Mouse (Mus musculus) midbrain, embryonic 14.5 days (tissue): ENCODE results near the gene Kdm2b. TPM values are rescaled to one million over a fixed set of nuclear protein-coding genes. Genes with fewer than 3 reads are reported as not detected.

Experiments
- ATAC-seq: fragments of 200-750 bp; cut with Nextera tagmentation; 2 replicates; pipeline ENCODE4 v1.8.0; 2017; ENCODE audit warnings: moderate number of reproducible peaks, moderate library complexity; ENCODE audit not compliant: low FRiP score, low TSS enrichment
- DNase-seq: peaks from one replicate; pipeline ENCODE4 v3.0.0-alpha.2; 2015
- H3K27ac ChIP-seq: fragments of 300-500 bp; sonication (generic); replicated peaks from 2 replicates; pipeline ENCODE4 v1.5.1; 2014; ENCODE audit warnings: mild to moderate bottlenecking, low read depth, low read length, moderate library complexity
- H3K27me3 ChIP-seq: fragments of 300-500 bp; sonication (generic); 2 replicates; pipeline ENCODE4 v1.6.1; 2014; ENCODE audit warnings: low read length, control low read depth, mixed read lengths; ENCODE audit not compliant: control insufficient read depth, insufficient read depth
- H3K36me3 ChIP-seq: fragments of 300-500 bp; sonication (generic); 2 replicates; pipeline ENCODE4 v1.6.1; 2014; ENCODE audit warnings: low read length, control low read depth; ENCODE audit not compliant: control insufficient read depth, insufficient read depth
- H3K4me1 ChIP-seq: fragments of 300-500 bp; sonication (generic); 2 replicates; pipeline ENCODE4 v1.6.1; 2014; ENCODE audit warnings: mild to moderate bottlenecking, antibody characterized with exemption, low read length, control low read depth; ENCODE audit not compliant: control insufficient read depth, insufficient read depth
- H3K4me2 ChIP-seq: fragments of 300-500 bp; sonication (generic); 2 replicates; pipeline ENCODE4 v1.6.1; 2014; ENCODE audit warnings: mild to moderate bottlenecking, low read length, moderate library complexity
- H3K4me3 ChIP-seq: fragments of 300-500 bp; sonication (generic); replicated peaks from 2 replicates; pipeline ENCODE4 v1.5.1; 2014; ENCODE audit warnings: low read depth, low read length
- H3K9ac ChIP-seq: fragments of 300-500 bp; sonication (generic); replicated peaks from 2 replicates; pipeline ENCODE4 v1.6.1; 2014; ENCODE audit warnings: mild to moderate bottlenecking, low read length, moderate library complexity
- H3K9me3 ChIP-seq: fragments of 300-500 bp; sonication (generic); 2 replicates; pipeline ENCODE4 v1.6.1; 2016; ENCODE audit warnings: low read length, control low read depth, mixed read lengths; ENCODE audit not compliant: control insufficient read depth
- WGBS: fragments of 180-500 bp; shearing (Covaris S2); extraction: QIAGEN DNeasy Blood & Tissue Kit; methylation state at CpG from one replicate; pipeline ENCODE4 v1.1.7; 2014; 5-methylcytosine and 5-hydroxymethylcytosine counted together
- polyA plus RNA-seq: library from polyadenylated mRNA; unstranded; fragments of >200 nt; fragmentation: Nextera tagmentation; extraction: Ambion mirVana; gene quantifications from 2 replicates; pipeline ENCODE4 v1.2.1, GENCODE M21; 2014

Kdm2b gene
- polyA plus RNA-seq, 1 experiment from 2014 or later: 99.9 TPM

DNA sequence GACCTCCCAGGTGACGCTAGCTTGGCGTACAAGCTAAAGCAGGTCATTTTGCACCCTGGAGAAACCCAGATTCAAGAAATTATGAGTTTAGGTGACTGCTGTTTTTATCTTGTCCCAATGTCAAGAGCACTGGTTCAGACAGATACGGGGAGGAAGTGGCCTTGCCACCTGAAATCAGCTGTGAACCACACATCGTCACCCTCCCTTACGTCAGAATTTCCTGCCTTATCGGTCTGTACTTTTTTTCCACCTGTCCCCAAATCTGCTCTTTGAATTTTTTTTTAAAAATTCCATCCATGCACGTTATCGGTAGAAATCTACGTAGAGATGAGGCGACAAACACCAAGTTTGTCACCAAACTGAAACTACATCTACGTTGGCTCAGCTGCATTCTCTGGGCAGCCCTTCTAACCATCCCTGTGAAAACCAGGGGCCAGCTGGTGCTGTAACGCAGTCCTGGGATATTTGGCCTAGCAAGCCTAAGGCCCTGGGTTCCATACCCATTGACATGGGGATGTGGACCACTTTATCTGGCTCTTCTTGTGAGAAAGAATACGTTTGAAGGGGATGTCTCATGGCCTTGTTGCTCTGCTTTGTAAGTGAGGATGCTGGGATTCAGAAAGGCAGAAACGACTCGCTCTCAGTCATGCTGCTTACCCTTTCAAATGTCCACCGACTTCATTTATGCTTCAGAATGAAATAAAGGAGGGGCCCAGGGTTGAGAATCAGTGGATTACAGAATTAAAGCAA, 963 bp upstream of the Kdm2b start:
- Histone ChIP-seq H3K27me3 (no peaks in the 10 kb centered on the region), H3K27ac (no peak overlapping the region), H3K9ac (peak overlapping the region; percentile 32; the same call in 1 of the 2 replicates), H3K4me1 (peaks cover 35% of the 10 kb centered on the region), H3K36me3 (no peaks in the 10 kb centered on the region), H3K4me3 (peak overlapping the region; percentile 67), H3K9me3 (no peaks in the 10 kb centered on the region), H3K4me2 (peak overlapping the region; percentile 99)
- WGBS: 8% methylated on average over 16 of the region's 16 CpGs
- ATAC-seq: no peak
- no peak for DNase-seq

DNA sequence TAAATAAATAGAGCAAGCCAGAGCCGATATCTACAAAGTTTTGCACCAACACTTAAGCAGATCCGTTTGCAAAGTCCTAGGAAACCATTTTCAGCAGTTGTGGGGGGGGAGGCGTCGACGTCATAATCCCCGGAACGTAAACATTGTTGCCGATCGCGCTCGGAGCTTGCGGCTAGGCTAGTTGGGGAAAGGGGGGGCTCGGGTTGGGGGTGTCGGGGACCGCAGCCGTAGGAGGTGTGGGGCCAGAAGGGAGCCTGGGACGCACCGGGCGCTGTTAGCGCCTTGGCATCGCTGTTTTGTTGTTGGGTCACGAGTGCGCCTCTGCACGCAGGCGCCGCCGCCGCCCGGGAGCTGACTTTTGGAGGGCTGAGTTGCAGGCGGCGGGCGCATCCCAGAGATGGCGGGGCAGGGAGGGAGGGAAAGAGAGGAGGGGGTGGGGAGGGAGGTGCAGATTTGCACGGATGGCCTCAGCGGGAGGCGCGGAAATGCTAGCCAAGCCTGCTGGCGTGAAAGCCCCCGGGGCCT, 560 bp downstream of the Kdm2b start:
- Histone ChIP-seq H3K9me3 (no peaks in the 10 kb centered on the region), H3K4me2 (peak overlapping the region; percentile 99), H3K4me1 (peaks cover 46% of the 10 kb centered on the region), H3K27ac (peak overlapping the region; percentile 80), H3K27me3 (no peaks in the 10 kb centered on the region), H3K9ac (peak overlapping the region; percentile 73), H3K4me3 (peak overlapping the region; percentile 67), H3K36me3 (no peaks in the 10 kb centered on the region)
- ATAC-seq (peak; percentile 56), DNase-seq (peak; percentile 86)
- 0% methylated on average over 39 of the region's 39 CpGs for WGBS

DNA sequence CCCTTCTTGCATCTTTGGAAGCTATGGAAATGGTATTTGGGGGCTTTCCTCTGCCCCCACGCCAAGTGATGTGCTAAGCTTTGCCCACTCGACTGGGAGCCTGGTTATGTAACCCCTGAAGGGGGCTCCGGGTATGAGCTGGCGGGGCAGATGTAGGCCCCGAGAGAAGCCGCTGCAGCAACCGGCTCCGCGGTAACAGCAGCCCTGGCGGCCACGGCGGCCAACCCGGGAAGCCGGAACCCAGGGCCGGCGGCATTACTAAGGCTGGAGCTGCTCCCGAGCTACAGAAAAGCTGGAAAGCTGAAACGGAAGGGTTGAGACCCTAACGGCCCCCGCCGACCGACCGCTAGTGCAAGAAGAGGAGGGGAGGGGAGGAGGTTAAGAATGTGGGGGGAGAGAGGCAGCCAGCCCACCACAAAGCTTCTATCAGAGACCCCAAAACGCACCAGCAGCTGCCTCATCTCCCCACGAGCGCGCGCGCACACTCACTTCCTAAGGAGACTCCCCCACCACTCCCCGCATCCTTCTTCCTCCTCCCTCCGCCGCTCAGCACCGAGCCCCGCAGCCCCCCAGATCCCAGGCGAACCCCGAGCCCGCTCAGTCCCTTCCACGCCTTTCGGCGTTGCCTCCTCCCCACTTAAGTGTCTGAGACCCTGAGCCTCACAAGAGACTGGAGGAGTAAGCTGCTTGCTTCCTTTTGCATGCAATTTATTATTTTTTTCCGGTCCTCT, 1.4 kb downstream of the Kdm2b start:
- WGBS: under 1% methylated on average over 37 of the region's 41 CpGs
- ATAC-seq (peak; percentile 32; the same call in 1 of the 2 replicates), DNase-seq (peak; percentile 76)
- Histone ChIP-seq H3K4me1 (peaks cover 46% of the 10 kb centered on the region), H3K27ac (peak overlapping the region; percentile 72), H3K4me3 (peak overlapping the region; percentile 67), H3K4me2 (peak overlapping the region; percentile 99), H3K27me3 (no peaks in the 10 kb centered on the region), H3K9me3 (no peaks in the 10 kb centered on the region), H3K36me3 (no peaks in the 10 kb centered on the region), H3K9ac (peak overlapping the region; percentile 73)

DNA sequence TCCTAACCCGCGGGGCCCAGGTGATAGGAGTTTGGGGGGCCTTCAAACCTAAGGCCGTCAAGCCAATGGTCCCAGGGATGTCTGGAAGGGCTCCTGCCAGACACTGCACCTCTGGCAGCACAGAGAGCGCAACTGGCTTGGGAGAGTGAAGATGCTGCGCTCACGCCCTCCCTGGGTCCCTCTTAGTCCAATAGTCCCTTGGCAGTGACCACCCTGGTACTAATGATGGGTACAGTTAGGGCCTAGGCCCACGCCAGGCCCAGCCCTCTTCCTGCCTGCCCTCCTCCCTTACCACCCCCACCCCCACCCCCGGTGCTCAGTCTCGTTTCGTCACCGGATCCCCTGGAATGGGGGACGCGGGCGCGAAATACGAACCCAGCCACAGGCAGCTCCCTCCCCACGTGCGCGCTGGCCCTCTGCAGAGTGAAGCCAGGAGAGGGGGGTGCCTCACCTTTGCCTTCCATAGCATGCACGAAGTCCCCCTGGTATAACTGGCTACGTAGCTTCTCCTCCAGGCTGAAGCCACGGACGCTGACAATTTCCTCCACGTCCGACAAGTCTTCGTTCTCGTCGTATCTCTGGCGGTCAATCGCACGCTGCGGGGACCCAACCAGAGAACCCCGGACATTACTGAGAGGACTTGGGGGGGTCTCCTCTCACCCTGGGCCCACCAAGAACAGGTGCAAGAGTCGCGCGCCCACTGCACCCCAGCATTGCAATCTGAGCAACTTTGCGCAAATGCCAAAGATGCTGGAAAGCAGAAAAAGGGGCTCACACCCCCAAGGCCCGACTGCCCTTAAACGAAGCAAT, 2.2 kb downstream of the Kdm2b start:
- Histone ChIP-seq H3K9me3 (no peaks in the 10 kb centered on the region), H3K4me1 (peaks cover 46% of the 10 kb centered on the region), H3K9ac (peak overlapping the region; percentile 73), H3K36me3 (no peaks in the 10 kb centered on the region), H3K4me3 (peak overlapping the region; percentile 67), H3K27ac (peak overlapping the region; percentile 72), H3K27me3 (no peaks in the 10 kb centered on the region), H3K4me2 (peak overlapping the region; percentile 99)
- peak; percentile 65 for DNase-seq
- ATAC-seq: peak; percentile 43; the same call in 1 of the 2 replicates
- 2% methylated on average over 39 of the region's 39 CpGs for WGBS

DNA sequence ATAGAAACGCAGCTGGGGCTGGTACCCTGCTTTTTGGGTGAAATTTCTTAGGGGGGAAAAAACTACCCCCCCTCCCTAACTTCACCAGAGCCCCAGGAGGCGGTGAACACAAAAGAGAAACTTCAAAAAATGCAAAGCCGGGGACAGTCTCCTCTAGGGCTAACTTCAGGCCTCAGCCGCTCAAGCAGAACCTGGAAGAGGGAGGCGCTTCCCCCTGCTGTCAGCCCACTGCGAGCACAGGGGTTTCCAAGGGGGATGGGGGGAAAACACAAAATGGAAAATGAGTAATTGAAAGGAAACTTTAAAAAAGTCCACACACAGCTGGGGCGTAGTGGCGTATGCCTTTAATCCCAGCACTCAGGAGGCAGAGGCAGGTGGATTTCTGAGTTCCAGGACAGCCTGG, 3.5 kb downstream of the Kdm2b start:
- no peak for ATAC-seq
- Histone ChIP-seq H3K4me2 (peak overlapping the region; percentile 99; the same call in 1 of the 2 replicates), H3K27ac (no peak overlapping the region), H3K9ac (no peak overlapping the region), H3K9me3 (no peaks in the 10 kb centered on the region), H3K4me1 (peaks cover 40% of the 10 kb centered on the region), H3K27me3 (no peaks in the 10 kb centered on the region), H3K36me3 (no peaks in the 10 kb centered on the region), H3K4me3 (no peak overlapping the region)
- WGBS: 14% methylated on average over 8 of the region's 8 CpGs
- DNase-seq: peak; percentile 25

DNA sequence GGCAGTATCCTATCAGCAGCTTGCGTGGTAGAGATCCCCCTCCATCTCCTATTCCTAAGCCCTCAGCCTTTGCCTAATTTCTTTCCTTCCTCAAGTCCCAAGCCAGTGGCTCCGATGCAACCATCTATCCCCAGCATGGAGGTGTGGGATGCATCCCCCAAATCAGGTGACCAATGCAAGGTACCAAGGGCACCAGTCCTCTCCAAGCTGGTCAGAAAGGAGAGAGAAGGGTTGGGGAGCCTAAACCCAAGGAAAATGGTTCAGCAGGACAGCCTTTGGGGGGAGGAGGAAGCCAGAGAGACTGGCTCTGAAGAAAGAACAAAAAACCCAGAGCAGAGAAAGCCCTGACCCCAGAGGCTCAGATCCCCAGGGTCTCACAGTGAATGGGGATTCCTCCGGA, 4.3 kb downstream of the Kdm2b start:
- Histone ChIP-seq H3K27me3 (no peaks in the 10 kb centered on the region), H3K36me3 (no peaks in the 10 kb centered on the region), H3K9ac (no peak overlapping the region; the same call in 1 of the 2 replicates), H3K4me2 (peak overlapping the region; percentile 26; the same call in 1 of the 2 replicates), H3K4me1 (peaks cover 32% of the 10 kb centered on the region), H3K4me3 (no peak overlapping the region), H3K9me3 (no peaks in the 10 kb centered on the region), H3K27ac (no peak overlapping the region)
- DNase-seq (no peak), ATAC-seq (no peak)
- 26% methylated on average over 3 of the region's 3 CpGs for WGBS

DNA sequence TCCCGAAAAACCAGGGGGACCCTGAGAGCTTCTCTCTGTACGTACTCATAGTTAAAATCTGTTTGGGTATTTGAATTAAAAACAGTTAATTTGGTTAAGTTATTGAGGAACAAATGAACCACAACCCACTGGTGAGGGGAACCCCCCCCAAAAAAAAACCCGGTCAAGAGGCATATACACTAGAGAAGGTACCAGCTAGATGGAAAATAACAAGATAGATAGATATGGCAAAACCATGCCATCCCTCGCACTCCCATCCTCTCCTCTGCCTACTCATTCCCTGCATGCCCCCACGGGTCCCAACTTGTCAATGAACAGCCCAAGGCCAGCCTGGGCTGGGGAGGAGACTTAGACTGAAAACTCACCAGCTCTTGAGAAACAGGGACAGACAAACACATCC, 5.1 kb downstream of the Kdm2b start:
- Histone ChIP-seq H3K4me2 (peak overlapping the region; percentile 3; the same call in 1 of the 2 replicates), H3K4me1 (peaks cover 30% of the 10 kb centered on the region), H3K9ac (no peak overlapping the region), H3K27ac (no peak overlapping the region), H3K4me3 (no peak overlapping the region), H3K9me3 (no peaks in the 10 kb centered on the region), H3K27me3 (no peaks in the 10 kb centered on the region), H3K36me3 (no peaks in the 10 kb centered on the region)
- ATAC-seq: no peak
- no peak for DNase-seq
- 74% methylated on average over 5 of the region's 5 CpGs for WGBS

DNA sequence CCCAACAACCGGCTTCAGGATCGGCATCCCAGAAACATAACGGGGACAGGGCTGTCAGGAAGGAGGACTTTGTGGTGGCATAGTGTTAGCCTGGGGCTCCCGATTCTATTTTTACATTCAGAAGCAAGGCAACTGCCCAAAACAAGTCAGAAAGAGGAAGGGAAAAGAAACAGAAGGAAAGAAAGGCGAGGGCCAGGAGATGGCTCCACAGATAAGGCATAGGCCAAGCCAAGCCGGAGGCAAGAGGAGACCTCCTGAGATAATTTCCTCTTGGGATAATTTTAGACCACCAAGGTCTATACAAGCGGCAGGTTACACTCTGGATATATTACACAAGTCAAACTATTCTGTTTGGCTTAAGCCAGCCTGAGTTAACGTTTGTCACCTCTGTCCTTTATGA, 10.7 kb downstream of the Kdm2b start:
- DNase-seq (no peak), ATAC-seq (no peak)
- Histone ChIP-seq H3K36me3 (no peaks in the 10 kb centered on the region), H3K27me3 (no peaks in the 10 kb centered on the region), H3K4me3 (no peak overlapping the region), H3K27ac (no peak overlapping the region), H3K4me2 (no peak overlapping the region), H3K4me1 (no peaks in the 10 kb centered on the region), H3K9ac (no peak overlapping the region), H3K9me3 (no peaks in the 10 kb centered on the region)
- 90% methylated on average over 8 of the region's 8 CpGs for WGBS
